Mouse (Mus musculus) small intestine, adult 2 months (tissue): ENCODE measurements around the gene Pdcd11.

Experiments used
- CTCF ChIP-seq: fragments of 200-500 bp; IDR thresholded peaks from 2 replicates; pipeline ENCODE4 v1.5.1; 2012; ENCODE audit warnings: low read depth, mild to moderate bottlenecking, control low read depth, inconsistent platforms, low read length, moderate library complexity, mixed read lengths; ENCODE audit not compliant: insufficient replicate concordance, insufficient read length; ENCODE audit errors: extremely low read depth
- POLR2A ChIP-seq: fragments of 200-500 bp; IDR thresholded peaks from 2 replicates; pipeline ENCODE4 v1.6.1; 2012; ENCODE audit warnings: low read depth, mild to moderate bottlenecking, control low read depth, inconsistent platforms, low read length, moderate library complexity

DNA sequence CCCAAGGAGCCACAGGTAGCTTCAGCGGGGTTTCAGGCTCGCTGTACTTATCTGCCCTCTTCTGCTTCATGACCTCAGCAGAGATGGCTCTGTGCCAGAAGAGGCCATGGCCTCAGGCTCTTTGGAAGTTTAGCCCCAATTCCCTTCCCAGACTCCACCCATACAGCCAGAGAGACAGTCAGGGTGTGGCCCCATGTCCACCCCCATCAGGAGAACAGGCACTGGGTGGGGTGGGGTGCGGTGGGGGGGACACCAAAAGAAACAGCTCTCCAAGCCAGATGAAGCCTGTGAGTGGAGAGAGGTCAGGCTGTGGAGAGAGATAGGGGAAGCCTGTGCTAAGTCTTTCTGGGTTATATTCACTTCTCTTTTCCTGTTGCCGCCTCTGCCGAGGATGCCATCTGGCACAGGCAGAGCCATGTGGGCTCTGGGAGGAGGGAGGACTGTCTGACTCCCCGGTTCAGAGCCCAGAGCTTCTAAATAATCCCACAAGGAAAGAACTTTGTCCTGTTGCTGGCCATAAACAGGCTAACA, 46.5 kb downstream of the Pdcd11 start:
- TF ChIP-seq CTCF, result no peak
- no peak for TF ChIP-seq POLR2A
